Mouse (Mus musculus): Measurements from ENCODE around the gene Ist1. TPM values are rescaled to one million over a fixed set of nuclear protein-coding genes. Genes with fewer than 3 reads are reported as not detected.

The Ist1 gene
- polyA plus RNA-seq, 1 experiment from 2014 or later, result 149 TPM

Other genes starting within 250 kb of the Ist1 start
- gene Pmfbp1, start 199.2 kb downstream of the Ist1 start, polyA plus RNA-seq (2016; fragmentation: Nextera tagmentation; extraction: Ambion mirVana), result 0.16 and 0.19 TPM in 2 replicates
- gene Dhx38, start 127.4 kb downstream of the Ist1 start, polyA plus RNA-seq (2016; fragmentation: Nextera tagmentation; extraction: Ambion mirVana), result 40.2 and 41.7 TPM in 2 replicates
- 28.3 and 29.2 TPM in 2 replicates for gene Txnl4b, start 127.4 kb downstream of the Ist1 start, polyA plus RNA-seq (2016; fragmentation: Nextera tagmentation; extraction: Ambion mirVana)
- 0.94 and 1.1 TPM in 2 replicates for gene Hp, start 114.1 kb downstream of the Ist1 start, polyA plus RNA-seq (2016; fragmentation: Nextera tagmentation; extraction: Ambion mirVana)
- gene Dhodh, start 84.6 kb downstream of the Ist1 start, polyA plus RNA-seq (2016; fragmentation: Nextera tagmentation; extraction: Ambion mirVana), result 54.5 and 56.7 TPM in 2 replicates
- 0.10 and 0.12 TPM in 2 replicates for gene Pkd1l3, start 78.7 kb downstream of the Ist1 start, polyA plus RNA-seq (2016; fragmentation: Nextera tagmentation; extraction: Ambion mirVana)
- 37.0 and 38.2 TPM in 2 replicates for gene Zfp821, start 12.3 kb upstream of the Ist1 start, polyA plus RNA-seq (2016; fragmentation: Nextera tagmentation; extraction: Ambion mirVana)
- 8.3 and 9.6 TPM in 2 replicates for gene Atxn1l, start 44.5 kb upstream of the Ist1 start, polyA plus RNA-seq (2016; fragmentation: Nextera tagmentation; extraction: Ambion mirVana)
- gene Ap1g1, start 85.3 kb upstream of the Ist1 start, polyA plus RNA-seq (2016; fragmentation: Nextera tagmentation; extraction: Ambion mirVana), result 48.4 and 52.9 TPM in 2 replicates
- 2.7 and 2.9 TPM in 2 replicates for gene Phlpp2, start 175.3 kb upstream of the Ist1 start, polyA plus RNA-seq (2016; fragmentation: Nextera tagmentation; extraction: Ambion mirVana)